Mouse (Mus musculus): Measurements from ENCODE around the gene Ube2q2.
"Not testable (repeated sequence)": the region's sequence is repeated elsewhere in the genome, so short reads cannot be mapped to it uniquely, and the experiment has no call there.

The Ube2q2 gene

DNA sequence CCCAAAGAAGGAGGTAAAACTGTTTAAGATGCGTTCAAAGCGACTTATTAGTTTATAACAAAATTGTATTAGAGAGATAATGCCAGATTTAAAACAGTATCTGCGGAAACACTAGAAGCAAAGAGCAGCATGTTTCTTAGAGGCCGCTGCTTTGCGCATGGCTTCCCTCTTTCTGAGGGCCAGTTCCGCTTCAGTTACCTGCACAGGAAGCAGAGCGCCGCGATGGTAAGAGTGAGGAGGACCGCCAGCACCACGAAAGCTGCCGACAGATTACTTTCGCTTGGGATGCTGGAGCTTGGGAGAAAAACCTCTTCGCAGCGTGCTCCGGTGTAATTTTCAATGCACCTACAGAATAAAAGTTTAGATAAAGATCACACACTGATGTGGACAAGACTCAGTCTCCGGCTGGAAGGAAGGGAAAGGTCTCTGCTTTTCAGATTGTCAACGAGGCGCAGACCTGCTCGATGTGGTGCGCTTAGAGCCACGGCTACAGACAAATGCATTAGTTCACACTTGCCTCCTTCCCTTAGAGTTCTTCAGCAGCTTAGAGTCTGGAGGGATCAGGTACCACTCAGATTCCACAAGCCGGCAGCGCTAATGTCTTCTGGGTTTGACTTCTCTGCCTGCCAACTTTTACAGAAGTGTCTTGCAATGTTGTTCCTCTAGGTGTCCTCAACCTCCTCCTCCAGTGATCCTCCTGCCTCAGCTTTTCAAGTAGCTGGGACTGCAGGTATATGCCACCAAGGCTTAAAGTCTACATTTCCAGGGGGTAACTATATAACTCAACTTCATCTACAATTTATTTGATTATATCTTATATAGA, 93.4 kb downstream of the Ube2q2 start:
- DNase-seq (ENCODE audit: low spot score), result no peak

DNA sequence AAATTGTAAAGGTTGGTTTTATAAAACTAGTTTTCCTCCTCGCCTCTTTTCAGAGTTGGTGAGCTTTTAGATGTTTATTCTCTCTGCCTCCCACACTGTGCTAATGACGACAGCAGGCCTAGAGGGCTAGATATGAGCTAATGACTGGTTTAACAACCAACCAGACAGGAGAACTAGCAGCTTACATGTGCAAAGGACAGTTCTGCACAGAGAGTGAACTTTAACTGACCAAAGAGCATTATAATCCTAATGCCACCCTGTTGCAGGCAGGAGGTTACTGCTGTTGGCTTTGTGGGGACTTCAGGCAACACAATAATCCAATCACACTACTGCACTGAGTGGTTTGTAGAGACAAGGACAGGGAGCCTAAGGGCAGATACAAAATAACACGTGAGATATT, 94.6 kb downstream of the Ube2q2 start:
- DNase-seq (ENCODE audit: low spot score), result no peak

DNA sequence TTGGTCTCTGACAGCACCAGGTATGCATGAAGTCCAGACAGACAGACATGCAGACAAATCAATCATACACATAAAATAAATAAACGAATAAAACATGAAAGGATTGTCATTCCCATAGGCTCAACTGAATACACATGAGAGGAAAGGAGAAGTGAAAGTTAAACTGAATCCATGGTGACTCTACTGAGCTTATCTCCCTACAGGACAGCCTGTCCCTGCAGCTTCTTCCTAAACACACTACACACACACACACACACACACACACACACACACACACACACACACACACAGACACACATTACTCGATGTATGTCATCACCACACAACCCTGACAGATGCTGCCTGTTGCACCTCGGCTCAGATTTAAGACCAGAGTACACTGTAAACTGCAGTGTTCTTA, 95.4 kb downstream of the Ube2q2 start:
- DNase-seq (ENCODE audit: low spot score), result no peak

DNA sequence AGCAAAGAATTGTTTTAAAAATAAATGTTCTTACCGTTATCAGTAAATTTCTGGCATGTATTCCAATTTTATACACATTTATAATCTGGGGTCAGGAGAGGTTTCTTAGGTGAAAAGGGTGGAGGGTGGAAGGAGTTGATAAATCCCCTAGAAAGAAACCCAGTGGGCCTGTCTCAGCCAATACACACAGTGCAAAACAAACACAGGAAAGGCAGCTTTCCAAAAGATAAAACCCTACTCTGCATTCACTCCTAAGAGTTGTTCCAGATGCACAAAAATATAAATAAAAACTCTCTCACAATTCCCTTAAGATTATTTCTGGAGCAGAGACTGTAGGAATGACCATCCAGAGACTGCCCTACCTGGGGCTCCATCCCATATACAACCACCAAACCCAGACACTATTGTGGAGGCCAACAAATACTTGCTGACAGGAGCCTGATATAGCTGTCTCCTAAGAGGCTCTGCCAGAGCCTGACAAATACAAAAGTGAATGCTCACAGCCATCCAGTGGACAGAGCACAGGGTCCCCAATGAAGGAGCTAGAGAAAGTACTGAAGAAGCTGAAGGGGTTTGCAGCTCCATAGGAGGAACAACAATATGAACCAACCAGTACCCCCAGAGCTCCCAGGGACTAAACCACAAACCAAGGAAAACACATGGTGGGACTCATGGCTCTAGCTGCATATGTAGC, 96.5 kb downstream of the Ube2q2 start:
- not testable (repeated sequence) for DNase-seq (ENCODE audit: low spot score)

DNA sequence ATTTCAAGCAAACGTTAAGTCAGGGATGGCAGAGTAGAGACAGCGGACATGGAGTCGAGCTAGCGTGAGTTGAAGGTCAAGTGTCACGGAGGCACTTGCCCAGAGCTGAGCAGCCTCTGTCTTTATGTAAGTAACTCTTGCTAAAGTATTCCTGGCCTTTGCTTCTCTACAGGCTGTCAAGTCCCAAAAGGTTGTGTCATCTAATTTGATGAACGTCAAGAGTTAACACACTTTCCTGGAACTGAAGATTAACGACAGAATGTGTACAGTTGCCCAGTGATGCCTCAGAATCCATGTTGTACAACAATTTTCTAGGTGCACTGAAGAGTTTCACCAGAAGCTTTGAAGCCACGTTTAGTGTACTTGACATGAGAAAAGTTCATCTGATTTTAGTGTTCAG, 97.8 kb downstream of the Ube2q2 start:
- no peak for DNase-seq (ENCODE audit: low spot score)

DNA sequence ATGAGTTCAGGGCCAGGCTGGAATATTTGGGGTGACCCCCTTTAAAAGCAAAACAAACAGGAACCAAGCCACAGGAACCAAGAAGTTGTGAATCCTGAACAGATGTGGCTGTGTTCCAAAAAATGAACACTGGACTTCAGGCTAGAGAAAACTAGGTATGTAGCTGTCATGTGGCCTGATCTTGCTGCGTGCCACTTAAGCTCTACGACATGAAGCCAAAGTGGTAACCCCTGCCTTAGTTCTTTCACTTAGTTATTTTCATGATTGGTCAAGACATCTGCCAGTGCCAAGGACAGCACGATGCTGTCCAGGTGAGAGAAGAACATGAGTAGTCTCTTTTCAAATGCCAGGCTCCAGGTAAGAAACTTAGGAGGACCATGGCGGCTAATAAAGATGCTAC, 98.3 kb downstream of the Ube2q2 start:
- DNase-seq (ENCODE audit: low spot score), result no peak

DNA sequence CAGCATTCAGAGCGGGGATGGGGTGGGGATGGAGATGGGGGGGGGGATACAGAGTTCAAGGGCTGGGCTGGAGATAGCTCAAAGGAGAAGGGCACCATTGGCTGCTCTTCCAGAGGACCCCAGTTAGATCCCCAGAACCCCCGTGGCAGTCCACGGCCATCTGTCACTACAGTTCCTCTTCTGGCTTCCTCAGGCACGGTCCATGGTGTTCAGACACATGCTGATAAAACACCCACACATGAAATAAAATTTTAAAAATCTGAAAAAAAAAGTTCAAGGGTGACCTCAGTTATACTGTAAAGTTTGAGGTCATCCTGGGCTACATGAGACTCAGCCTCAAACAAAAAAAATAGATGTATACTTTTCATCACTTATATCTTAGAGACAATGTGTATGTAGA, 99.8 kb downstream of the Ube2q2 start:
- no peak for DNase-seq (ENCODE audit: low spot score)

DNA sequence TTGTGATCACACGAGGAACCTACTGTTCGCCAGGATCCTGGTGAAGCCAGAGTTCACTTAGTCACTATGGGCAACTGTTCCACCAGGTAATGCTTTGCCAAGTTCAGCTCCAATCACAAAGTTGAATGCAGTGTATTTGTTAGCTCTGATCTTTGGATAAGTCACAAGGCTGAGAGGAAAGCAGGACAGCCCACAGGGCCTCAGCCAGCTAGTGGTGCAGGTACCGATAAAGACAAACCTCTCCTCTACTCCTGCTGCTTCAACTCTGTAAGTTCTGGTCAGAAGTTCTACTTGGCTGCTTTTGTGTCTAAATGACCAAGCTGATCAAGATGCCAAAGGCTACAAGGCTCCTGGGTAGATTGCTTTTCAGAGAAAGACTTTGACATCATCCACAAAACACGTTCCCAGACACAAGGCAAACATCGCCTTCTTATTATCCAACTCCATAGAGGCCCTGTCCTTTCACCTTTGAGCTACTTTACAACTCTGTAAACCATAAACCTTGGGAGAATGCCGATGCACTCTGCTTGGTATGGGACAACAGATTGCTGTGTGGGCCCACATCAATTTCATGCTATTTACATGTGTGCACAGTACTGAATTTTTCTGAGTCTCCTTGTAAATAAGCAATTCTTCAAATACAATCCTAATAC, 102.1 kb downstream of the Ube2q2 start:
- no peak for DNase-seq (ENCODE audit: low spot score)

DNA sequence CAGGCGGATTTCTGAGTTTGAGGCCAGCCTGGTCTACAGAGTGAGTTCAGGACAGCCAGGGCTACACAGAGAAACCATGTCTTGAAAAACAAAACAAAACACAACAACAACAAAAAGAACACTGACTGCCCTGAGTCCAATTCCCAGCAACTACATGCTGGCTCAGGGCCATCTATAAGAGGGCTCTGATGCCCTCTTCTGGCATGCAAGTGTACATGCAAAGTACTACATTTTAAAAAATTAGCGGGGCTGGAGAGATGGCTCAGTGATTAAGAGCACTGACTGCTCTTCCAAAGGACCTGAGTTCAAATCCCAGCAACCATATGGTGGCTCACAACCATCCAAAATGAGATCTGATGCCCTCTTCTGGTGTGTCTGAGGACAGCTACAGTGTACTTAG, 103.4 kb downstream of the Ube2q2 start:
- not testable (repeated sequence) for DNase-seq (ENCODE audit: low spot score)

DNA sequence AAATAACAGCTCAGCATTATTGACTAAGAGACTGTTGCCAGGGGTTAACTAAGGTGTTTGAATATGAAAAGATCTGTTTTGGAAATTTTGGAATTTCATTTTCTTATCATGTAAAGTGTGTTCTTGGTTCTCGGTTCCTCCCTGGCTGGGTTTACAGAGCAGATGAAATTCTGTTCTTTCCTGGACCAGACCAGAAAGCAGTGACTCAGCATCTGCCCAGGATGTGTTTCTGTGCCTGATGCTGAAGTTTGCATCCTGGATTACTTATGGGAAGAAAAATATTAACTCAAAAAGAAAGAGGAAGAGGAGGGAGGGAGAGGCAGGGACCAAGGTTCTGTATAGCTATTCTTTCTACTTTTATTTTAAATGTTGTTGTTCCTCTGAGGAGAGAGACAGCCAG, 105.2 kb downstream of the Ube2q2 start:
- DNase-seq (ENCODE audit: low spot score), result no peak

DNA sequence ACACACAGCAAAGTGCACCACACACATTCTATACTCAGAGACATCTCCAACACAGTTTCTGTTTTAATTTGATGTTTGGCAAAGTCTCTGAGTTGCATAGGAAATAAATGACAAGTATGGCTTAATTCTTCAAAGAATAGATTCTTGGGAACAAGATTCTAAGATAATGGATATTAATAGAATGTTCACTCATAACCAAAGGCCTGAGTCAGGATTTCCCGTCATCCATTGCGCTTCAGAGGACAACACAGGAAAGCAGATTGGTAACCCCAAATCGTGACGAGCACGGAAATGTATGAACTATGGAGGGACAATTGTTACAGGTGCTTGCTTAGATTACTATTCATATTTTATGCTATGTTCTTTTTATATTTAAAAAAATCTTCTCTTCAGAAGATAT, 106.4 kb downstream of the Ube2q2 start:
- DNase-seq (ENCODE audit: low spot score), result no peak

DNA sequence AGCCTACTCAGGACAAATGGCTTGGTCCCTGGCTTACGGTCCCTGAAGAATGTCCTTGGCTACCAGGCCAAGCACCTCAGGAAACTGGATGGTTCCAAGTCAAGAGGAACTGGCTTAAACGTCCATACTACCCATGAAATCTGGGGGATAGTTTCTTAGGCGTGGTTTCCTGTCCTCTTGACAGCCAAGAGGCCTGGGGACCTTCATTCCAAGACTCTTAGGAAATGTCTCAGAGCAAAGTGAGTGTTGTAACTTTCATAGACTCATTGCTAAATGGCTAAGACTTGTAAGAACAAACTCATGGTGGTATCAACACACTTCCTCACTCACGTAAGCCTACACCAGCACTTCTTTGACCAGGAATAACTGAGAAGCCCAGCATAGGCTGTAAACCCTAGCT, 107.0 kb downstream of the Ube2q2 start:
- no peak for DNase-seq (ENCODE audit: low spot score)

DNA sequence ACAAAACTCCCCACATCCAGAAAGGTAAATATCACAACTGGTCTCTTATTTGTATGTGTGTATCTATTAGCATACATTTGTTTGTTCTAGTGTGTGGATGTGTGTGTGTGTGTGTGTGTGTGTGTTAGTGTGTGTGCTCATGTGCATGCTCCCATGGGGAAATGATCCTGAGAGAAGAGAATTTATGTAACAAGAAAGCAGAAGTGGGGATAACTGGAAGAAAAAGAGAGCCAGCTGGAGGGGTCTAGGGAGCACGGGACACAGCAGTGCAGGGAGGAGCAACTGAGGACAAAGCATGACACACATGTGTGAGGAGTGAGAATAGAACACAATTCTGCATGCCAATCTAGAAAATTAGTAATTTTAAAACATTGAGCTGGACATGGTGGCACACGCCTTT, 108.5 kb downstream of the Ube2q2 start:
- DNase-seq (ENCODE audit: low spot score), result no peak

Data from ovary, postnatal 36 days (tissue).